Mouse (Mus musculus) testis, adult 2 months (tissue): Measurements from ENCODE around the gene Pdgfd.

Source experiments
- CTCF ChIP-seq: fragments of 200-500 bp; IDR thresholded peaks from 2 replicates; pipeline ENCODE4 v1.5.1; 2012; ENCODE audit warnings: low read depth, mild to moderate bottlenecking, inconsistent platforms, low read length, moderate library complexity; ENCODE audit not compliant: control insufficient read depth, insufficient read depth, insufficient replicate concordance
- POLR2A ChIP-seq: fragments of 200-500 bp; IDR thresholded peaks from 2 replicates; pipeline ENCODE4 v1.6.1; 2012; ENCODE audit warnings: low read depth, mild to moderate bottlenecking, inconsistent platforms, low read length, moderate library complexity; ENCODE audit not compliant: control insufficient read depth

DNA sequence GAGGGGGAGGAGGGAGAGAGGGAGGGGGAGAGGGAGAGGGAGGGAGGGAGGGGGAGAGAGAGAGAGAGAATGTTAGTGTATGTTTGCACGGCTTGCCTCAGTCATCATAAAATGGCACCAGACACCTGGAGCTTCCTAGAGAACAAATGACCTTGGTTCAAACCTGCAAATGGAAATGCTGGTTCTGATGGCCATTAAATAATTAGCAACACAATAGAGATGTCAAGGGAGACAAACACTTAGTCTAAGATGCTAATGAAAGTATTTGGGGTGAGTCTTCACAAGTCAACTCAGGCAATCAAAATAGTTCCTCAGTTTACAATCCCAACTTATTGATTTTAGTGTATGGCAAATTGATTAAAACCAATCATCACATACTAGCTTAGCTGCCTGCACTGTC, 198.2 kb downstream of the Pdgfd start:
- TF ChIP-seq CTCF = no peak
- TF ChIP-seq POLR2A = no peak
